Mouse (Mus musculus): Measurements from ENCODE around the gene Nmb.
"Not testable (repeated sequence)": the region's sequence is repeated elsewhere in the genome, so short reads cannot be mapped to it uniquely, and the experiment has no call there.

Gene Nmb

GRCm38 (mm10) chr7:80904921-80905515, at the start of gene Nmb:
TSS of gene Nmb (minus strand) at chr7:80905076.
- peak; percentile 49 for DNase-seq (ENCODE audit: low spot score)

GRCm38 (mm10) chr7:80954251-80954650, 49.4 kb upstream of the Nmb start:
- no peak for DNase-seq (ENCODE audit: low spot score)

- DNase-seq (ENCODE audit: low spot score), result no peak
Measured at GRCm38 (mm10) chr7:80952140-80952539, 47.3 kb upstream of the Nmb start.

- DNase-seq (ENCODE audit: low spot score), result no peak
Measured at GRCm38 (mm10) chr7:80951461-80951860, 46.6 kb upstream of the Nmb start.

- peak; percentile 95 for DNase-seq (ENCODE audit: low spot score)
Measured at GRCm38 (mm10) chr7:80947445-80948350, 42.8 kb upstream of the Nmb start, which contains the start of gene Sec11a. TSS of gene Sec11a (minus strand) at chr7:80947780.

GRCm38 (mm10) chr7:80939808-80940207, 34.9 kb upstream of the Nmb start:
- no peak for DNase-seq (ENCODE audit: low spot score)

- DNase-seq (ENCODE audit: low spot score), result not testable (repeated sequence)
Measured at GRCm38 (mm10) chr7:80937304-80937666, 32.4 kb upstream of the Nmb start.

- not testable (repeated sequence) for DNase-seq (ENCODE audit: low spot score)
Measured at GRCm38 (mm10) chr7:80936617-80937303, 31.9 kb upstream of the Nmb start.

GRCm38 (mm10) chr7:80935834-80936233, 31.0 kb upstream of the Nmb start:
- no peak for DNase-seq (ENCODE audit: low spot score)

GRCm38 (mm10) chr7:80932777-80933176, 27.9 kb upstream of the Nmb start:
- no peak for DNase-seq (ENCODE audit: low spot score)

- DNase-seq (ENCODE audit: low spot score), result no peak
Measured at GRCm38 (mm10) chr7:80931618-80932207, 26.8 kb upstream of the Nmb start.

GRCm38 (mm10) chr7:80923165-80923564, 18.3 kb upstream of the Nmb start:
- DNase-seq (ENCODE audit: low spot score), result no peak

- DNase-seq (ENCODE audit: low spot score), result no peak
Measured at GRCm38 (mm10) chr7:80919647-80920008, 14.8 kb upstream of the Nmb start.

- no peak for DNase-seq (ENCODE audit: low spot score)
Measured at GRCm38 (mm10) chr7:80918982-80919646, 14.2 kb upstream of the Nmb start.

GRCm38 (mm10) chr7:80917916-80918465, 13.1 kb upstream of the Nmb start:
- DNase-seq (ENCODE audit: low spot score), result no peak

- no peak for DNase-seq (ENCODE audit: low spot score)
Measured at GRCm38 (mm10) chr7:80912496-80912895, 7.6 kb upstream of the Nmb start.

GRCm38 (mm10) chr7:80911053-80911452, 6.2 kb upstream of the Nmb start:
- no peak for DNase-seq (ENCODE audit: low spot score)

- DNase-seq (ENCODE audit: low spot score), result no peak
Measured at GRCm38 (mm10) chr7:80903625-80904422, 1.1 kb downstream of the Nmb start.

GRCm38 (mm10) chr7:80901541-80902274, 3.2 kb downstream of the Nmb start:
- DNase-seq (ENCODE audit: low spot score), result no peak

- peak; percentile 91 for DNase-seq (ENCODE audit: low spot score)
Measured at GRCm38 (mm10) chr7:80900944-80901501, 3.9 kb downstream of the Nmb start, which contains the start of gene Wdr73. TSS of gene Wdr73 (minus strand) at chr7:80901269.
